Mouse (Mus musculus) heart, adult 2 months (tissue): ENCODE data around the gene Slc15a2. TPM values are rescaled to one million over a fixed set of nuclear protein-coding genes. Genes with fewer than 3 reads are reported as not detected.
A peak's percentile ranks its signal among the peaks of the same experiment; 100 is the strongest.

Experiments
- DNase-seq, 2 experiments: peaks; one replicate each; pipeline ENCODE4 v3.0.0; 2021
- H3K27ac ChIP-seq: fragments of 200-600 bp; 2 replicates; pipeline ENCODE4 v1.8.1; 2022
- H3K27me3 ChIP-seq: fragments of 200-500 bp; 2 replicates; pipeline ENCODE4 v1.6.1; 2012; ENCODE audit warnings: mild to moderate bottlenecking, low read length, inconsistent platforms, mixed read lengths; ENCODE audit not compliant: control insufficient read depth, insufficient read depth
- H3K36me3 ChIP-seq: fragments of 200-500 bp; 2 replicates; pipeline ENCODE4 v1.6.1; 2012; ENCODE audit warnings: low read length, inconsistent platforms; ENCODE audit not compliant: control insufficient read depth, insufficient read depth
- H3K4me1 ChIP-seq: fragments of 200-500 bp; 2 replicates; pipeline ENCODE4 v1.6.1; 2011; ENCODE audit warnings: low read length; ENCODE audit not compliant: control insufficient read depth, insufficient read depth
- H3K4me3 ChIP-seq: fragments of 200-600 bp; 2 replicates; pipeline ENCODE4 v1.8.1; 2022
- H3K79me2 ChIP-seq: fragments of 200-500 bp; replicated peaks from 2 replicates; pipeline ENCODE4 v1.6.1; 2012; ENCODE audit warnings: mild to moderate bottlenecking, inconsistent platforms, low read length, moderate library complexity, mixed read lengths; ENCODE audit not compliant: control insufficient read depth, insufficient read depth
- H3K9ac ChIP-seq: fragments of 200-500 bp; 2 replicates; pipeline ENCODE4 v1.6.1; 2012; ENCODE audit warnings: low read depth, mild to moderate bottlenecking, control low read depth, inconsistent platforms, low read length, mixed read lengths
- CTCF ChIP-seq: fragments of 200-600 bp; IDR thresholded peaks from 2 replicates; pipeline ENCODE4 v1.8.1; 2022; ENCODE audit warnings: antibody characterized with exemption, mild to moderate bottlenecking, moderate library complexity
- EP300 ChIP-seq: fragments of 200-500 bp; IDR thresholded peaks from 2 replicates; pipeline ENCODE4 v1.6.1; 2011; ENCODE audit warnings: low read depth, low read length, control low read depth; ENCODE audit not compliant: insufficient read depth
- POLR2A ChIP-seq: fragments of 200-500 bp; IDR thresholded peaks from 2 replicates; pipeline ENCODE4 v1.6.1; 2011; ENCODE audit warnings: mild to moderate bottlenecking, low read depth, low read length, control low read depth; ENCODE audit not compliant: insufficient read depth
- WGBS: fragments of 180-500 bp; shearing (Covaris S2); methylation state at CpG from one replicate; pipeline ENCODE4 v1.1.7; 2018; 5-methylcytosine and 5-hydroxymethylcytosine counted together
- intact Hi-C: fragments of 180-260 bp; cut with DNase I; formaldehyde crosslinking; loops from one replicate; pipeline ENCODE4 v1.15.1; 2025
- polyA plus RNA-seq: library from polyadenylated mRNA; depleted of rRNA; stranded (reverse); fragments of >200 nt; gene quantifications from 2 replicates; pipeline ENCODE4 v1.2.3, GENCODE M21; 2012
- total RNA-seq, 2 experiments: library from RNA; stranded (reverse); gene quantifications; 2 replicates each; pipeline ENCODE4 v1.2.3; 2021

Gene Slc15a2
- total and polyA plus RNA-seq, 3 experiments: 1.6 to 3.3 (median 2.2) TPM

DNA sequence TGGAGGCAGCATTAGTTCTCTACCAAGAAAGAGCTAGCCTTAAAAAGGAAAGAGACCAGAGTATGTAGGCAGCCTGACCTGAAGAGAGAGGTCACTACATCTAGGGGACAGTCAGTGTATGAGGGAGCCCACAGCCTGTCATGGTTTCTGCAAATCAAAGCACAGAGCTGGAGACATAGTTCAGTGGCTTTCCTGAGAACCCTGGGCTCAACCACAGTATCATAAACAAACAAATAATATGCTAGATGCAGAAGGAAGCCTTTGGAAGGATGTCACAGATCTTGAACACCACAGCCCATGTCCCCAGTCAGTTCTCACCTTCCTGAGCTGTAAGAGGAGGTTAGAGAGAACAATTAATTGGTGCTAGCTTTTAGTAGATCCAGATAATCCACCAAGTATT, 66.1 kb downstream of the Slc15a2 start:
- Histone ChIP-seq H3K4me1 (no peaks in the 10 kb centered on the region), H3K27me3 (no peaks in the 10 kb centered on the region), H3K79me2 (no peaks in the 10 kb centered on the region), H3K4me3 (no peak overlapping the region), H3K9ac (no peak overlapping the region), H3K27ac (no peak overlapping the region), H3K36me3 (no peaks in the 10 kb centered on the region)
- no peak for DNase-seq
- intact Hi-C loops: no loop called here
- TF ChIP-seq EP300: no peak

DNA sequence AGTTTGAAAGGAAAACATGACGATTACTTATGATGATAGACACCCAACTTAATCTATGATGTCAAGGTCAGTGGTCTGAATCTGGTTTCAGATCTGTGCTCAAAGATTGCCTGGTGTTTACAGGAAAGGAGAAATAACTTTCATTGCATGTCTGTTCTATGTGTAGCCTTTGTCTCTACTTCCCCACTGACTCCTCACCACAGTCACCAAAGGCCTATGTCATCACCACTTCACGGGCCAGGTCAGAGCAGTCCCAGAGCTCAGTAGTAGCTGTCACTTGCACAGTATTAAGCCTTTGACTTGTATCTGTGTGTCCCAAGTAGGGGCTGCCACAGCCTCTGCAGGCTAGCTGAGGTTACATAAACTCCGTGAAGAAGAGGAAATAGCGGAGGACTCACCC, 67.3 kb downstream of the Slc15a2 start:
- WGBS: 69% methylated on average over 4 of the region's 4 CpGs
- Histone ChIP-seq H3K4me3 (no peak overlapping the region), H3K4me1 (no peaks in the 10 kb centered on the region), H3K9ac (no peak overlapping the region), H3K27ac (no peak overlapping the region), H3K79me2 (no peaks in the 10 kb centered on the region), H3K36me3 (no peaks in the 10 kb centered on the region), H3K27me3 (no peaks in the 10 kb centered on the region)
- DNase-seq: no peak
- intact Hi-C loops: no loop called here
- no peak for TF ChIP-seq POLR2A
- TF ChIP-seq CTCF: no peak
- TF ChIP-seq EP300: no peak

DNA sequence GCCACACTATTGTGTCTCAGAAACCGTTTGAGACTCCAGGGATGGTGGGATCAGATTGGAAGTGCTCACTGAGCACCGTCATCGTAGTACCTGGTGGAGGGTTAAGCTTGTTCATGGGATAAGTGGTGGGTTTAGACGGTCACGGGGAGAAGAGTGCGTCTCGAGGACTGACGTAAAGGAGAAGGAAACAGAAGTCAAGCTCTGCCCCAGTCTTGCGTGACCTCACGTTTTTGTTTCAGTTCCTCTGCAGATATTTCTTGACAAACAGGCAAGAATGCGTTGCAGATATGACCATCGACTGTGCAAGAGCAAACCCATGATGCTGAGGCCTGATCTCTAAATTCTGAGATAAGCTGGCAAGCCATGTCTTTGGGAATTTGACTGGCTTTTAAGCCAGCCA, 73.0 kb downstream of the Slc15a2 start:
- Histone ChIP-seq H3K9ac (no peak overlapping the region), H3K4me3 (no peak overlapping the region), H3K27ac (peak overlapping the region; percentile 15; the same call in 1 of the 2 replicates), H3K4me1 (no peaks in the 10 kb centered on the region), H3K36me3 (no peaks in the 10 kb centered on the region), H3K79me2 (no peaks in the 10 kb centered on the region), H3K27me3 (no peaks in the 10 kb centered on the region)
- no peak for TF ChIP-seq CTCF
- no peak for TF ChIP-seq EP300
- 57% methylated on average over 12 of the region's 12 CpGs for WGBS
- DNase-seq: peak in 1 of 2 experiments; percentile 56
- intact Hi-C loops: no loop called here

DNA sequence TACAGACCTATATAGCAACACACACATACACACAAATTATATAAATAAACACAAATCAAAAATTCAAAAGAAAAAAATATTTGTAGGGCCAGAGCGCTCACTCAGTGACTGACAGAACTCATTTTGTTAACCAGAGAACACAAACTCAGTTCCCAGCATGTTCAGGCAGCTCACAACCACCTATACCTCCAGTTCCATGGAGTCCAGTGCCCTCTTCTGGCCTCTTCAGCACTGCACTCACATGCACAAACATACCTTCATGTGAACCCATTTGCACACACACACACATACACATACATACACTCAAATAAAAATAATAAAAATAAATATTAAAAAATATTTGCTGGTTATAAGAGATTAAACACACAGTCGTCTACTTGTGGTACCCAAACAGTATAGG, 74.0 kb downstream of the Slc15a2 start:
- Histone ChIP-seq H3K27ac (no peak overlapping the region), H3K36me3 (no peaks in the 10 kb centered on the region), H3K9ac (no peak overlapping the region), H3K79me2 (no peaks in the 10 kb centered on the region), H3K4me1 (no peaks in the 10 kb centered on the region), H3K27me3 (no peaks in the 10 kb centered on the region), H3K4me3 (no peak overlapping the region)
- 98% methylated on average over 2 of the region's 2 CpGs for WGBS
- TF ChIP-seq CTCF (peak; percentile 31), POLR2A (no peak)
- intact Hi-C loops: no loop called here
- no peak for DNase-seq

DNA sequence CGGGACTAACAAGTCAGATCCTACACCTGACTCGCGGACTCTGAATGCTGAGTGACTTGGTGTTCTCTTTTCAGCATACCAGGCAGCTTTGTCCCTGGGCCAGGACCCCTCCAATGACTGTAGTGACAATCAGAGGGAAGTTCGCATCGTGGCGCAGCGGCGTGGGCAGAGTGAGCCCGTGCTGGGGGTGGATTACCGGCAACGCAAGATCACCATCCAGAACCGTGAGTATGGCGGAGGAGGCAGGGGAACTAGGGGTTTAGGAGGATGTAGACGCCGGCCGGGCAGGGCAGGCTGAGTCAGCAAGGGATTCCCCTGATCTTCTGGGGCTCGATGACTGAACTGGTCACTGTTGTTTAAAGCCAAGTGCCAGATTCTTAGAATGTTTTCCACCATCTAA, 75.4 kb downstream of the Slc15a2 start:
- Histone ChIP-seq H3K4me3 (no peak overlapping the region), H3K79me2 (no peaks in the 10 kb centered on the region), H3K27ac (no peak overlapping the region), H3K36me3 (no peaks in the 10 kb centered on the region), H3K4me1 (no peaks in the 10 kb centered on the region), H3K27me3 (no peaks in the 10 kb centered on the region), H3K9ac (no peak overlapping the region)
- 84% methylated on average over 17 of the region's 17 CpGs for WGBS
- peak in 1 of 2 experiments; percentile 44 for DNase-seq
- TF ChIP-seq EP300 (no peak), CTCF (no peak), POLR2A (no peak)
- intact Hi-C loops: no loop called here

- intact Hi-C loops: no loop called here
- Histone ChIP-seq H3K79me2 (no peaks in the 10 kb centered on the region), H3K36me3 (no peaks in the 10 kb centered on the region), H3K9ac (no peak overlapping the region), H3K27ac (no peak overlapping the region), H3K4me3 (no peak overlapping the region), H3K27me3 (no peaks in the 10 kb centered on the region), H3K4me1 (no peaks in the 10 kb centered on the region)
- DNase-seq: no peak
- no peak for TF ChIP-seq CTCF
- no peak for TF ChIP-seq EP300
- TF ChIP-seq POLR2A: no peak
- 49% methylated on average over 7 of the region's 7 CpGs for WGBS
These were observed 76.0 kb downstream of the Slc15a2 start for GRCm38 (mm10) chr16:36708751-36709150.
